25 mouse cellular contexts compared by ENCODE assay signal in genomic region chr11:106025774-106026173, GRCm38 (mm10). TPM values are rescaled to one million over a fixed set of nuclear protein-coding genes. Genes with fewer than 3 reads are reported as not detected.
"Had no signal": no experiment of that assay in that cellular context is flagged by ENCODE, and none has a peak within 500 bp of the region (broad histone marks: within the 10 kb centered on the region; RNA-seq: fewer than 3 reads in every experiment).

No protein-coding gene starts in this region.

- H3K9me3 ChIP-seq: kidney, embryonic 15.5 days; limb, embryonic 10.5 days; midbrain, embryonic 15.5 days; neural tube, embryonic 12.5 days; stomach, embryonic 15.5 days had no signal

- H3K4me2 ChIP-seq: kidney, embryonic 15.5 days; midbrain, embryonic 11.5 days; midbrain, embryonic 15.5 days; neural tube, embryonic 12.5 days; stomach, embryonic 15.5 days had no signal

- H3K4me1 ChIP-seq: kidney, embryonic 15.5 days; limb, embryonic 10.5 days; neural tube, embryonic 12.5 days; stomach, embryonic 15.5 days had no signal

- H3K27me3 ChIP-seq: midbrain, embryonic 15.5 days; stomach, embryonic 15.5 days had no signal

- H3K9ac ChIP-seq: kidney, embryonic 15.5 days; midbrain, embryonic 15.5 days; neural tube, embryonic 12.5 days; stomach, embryonic 15.5 days had no signal

- DNase-seq: kidney, adult 18-20 months; kidney, postnatal 14 days; lung, adult 2 months; lung, postnatal 36 days; retina, postnatal 1 day; right cerebral cortex, postnatal 4 days; thymus, postnatal 36 days had no signal

- ATAC-seq: lung, postnatal 0 days; midbrain, embryonic 15.5 days had no signal

- H3K36me3 ChIP-seq: kidney, embryonic 15.5 days; midbrain, embryonic 15.5 days; stomach, embryonic 15.5 days had no signal

- H3K4me3 ChIP-seq: kidney, embryonic 15.5 days; limb, embryonic 10.5 days; midbrain, embryonic 15.5 days; neural tube, embryonic 12.5 days; stomach, embryonic 15.5 days had no signal

- H3K27ac ChIP-seq: kidney, embryonic 15.5 days; limb, embryonic 10.5 days; midbrain, embryonic 15.5 days; neural tube, embryonic 12.5 days; stomach, embryonic 15.5 days had no signal

RNA-seq across cellular contexts. Expression of gene Kcnh6, which starts 17.9 kb away (rescaled TPM):
- total RNA-seq: monocyte, adult 5-6 weeks had no signal

RNA-seq across cellular contexts. Expression of gene Ace3, which starts 31.3 kb away (rescaled TPM):
- total RNA-seq: layer of hippocampus, adult 8-10 months; layer of hippocampus, postnatal 14 days; left cerebral cortex, adult 18-20 months; left cerebral cortex, postnatal 10 days; megakaryocyte, adult 5-6 weeks; neutrophil, adult 5-6 weeks had no signal
- polyA plus RNA-seq: kidney, embryonic 15.5 days; large intestine, adult 2 months; limb, embryonic 10.5 days; limb, embryonic 14.5 days; midbrain, embryonic 11.5 days; midbrain, embryonic 15.5 days; neural tube, embryonic 12.5 days; spleen, adult 2 months; stomach, embryonic 15.5 days; thymus, postnatal 0 days had no signal
